Mouse (Mus musculus): ENCODE measurements around the gene Exosc5. TPM values are rescaled to one million over a fixed set of nuclear protein-coding genes. Genes with fewer than 3 reads are reported as not detected.

Gene Exosc5
- polyA plus RNA-seq, 1 experiment from 2014 or later = 62.3 TPM

- Histone ChIP-seq H3K27me3 (replicated peaks; ENCODE audit: control insufficient read depth, insufficient read depth, low read length) (no peaks in the 10 kb centered on the region), H3K9ac (ENCODE audit: low read depth, low read length) (peak within 1 kb of the TSS; percentile 65), H3K4me2 (ENCODE audit: low read depth, low read length) (peak within 1 kb of the TSS; percentile 76), H3K27ac (replicated peaks; ENCODE audit: low read depth, low read length) (no peak within 1 kb of the TSS; the same call in 1 of the 2 replicates), H3K9me3 (ENCODE audit: control insufficient read depth, low read length) (no peaks in the 10 kb centered on the region), H3K4me1 (ENCODE audit: control insufficient read depth, insufficient read depth, low read length) (peaks cover 4% of the 10 kb centered on the region), H3K36me3 (ENCODE audit: control insufficient read depth, insufficient read depth, low read length) (peaks cover 20% of the 10 kb centered on the region; the same call in 1 of the 2 replicates), H3K4me3 (ENCODE audit: low read depth, low read length) (peak within 1 kb of the TSS; percentile 65)
- WGBS = under 1% methylated on average over 52 of the region's 53 CpGs
- ATAC-seq (ENCODE audit: low read depth) = peak; percentile 96
- DNase-seq (ENCODE audit: low spot score) = peak; percentile 97
These were observed 39.9 kb upstream of the Exosc5 start, which contains the start of gene Dmac2 for GRCm38 (mm10) chr7:25618865-25619721. TSS of gene Dmac2 (plus strand) at chr7:25619414.

DNA sequence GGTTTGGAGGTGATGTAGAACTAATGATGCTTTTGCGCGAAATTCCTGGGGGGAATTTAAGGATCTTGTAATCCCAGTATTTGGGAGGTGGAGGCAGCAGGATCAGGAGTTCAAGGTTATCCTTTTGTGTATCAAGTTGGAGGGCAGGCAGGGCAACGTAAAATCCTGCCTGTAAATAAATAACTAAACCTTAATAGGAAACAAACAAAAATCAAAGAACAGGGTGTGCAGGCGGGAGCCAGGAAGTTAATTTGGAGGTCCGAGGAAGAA lies 39.3 kb upstream of the Exosc5 start:
- Histone ChIP-seq H3K9me3 (ENCODE audit: control insufficient read depth, low read length) (no peaks in the 10 kb centered on the region), H3K4me1 (ENCODE audit: control insufficient read depth, insufficient read depth, low read length) (peaks cover 4% of the 10 kb centered on the region), H3K4me3 (ENCODE audit: low read depth, low read length) (peak overlapping the region; percentile 65), H3K27ac (replicated peaks; ENCODE audit: low read depth, low read length) (no peak overlapping the region; the same call in 1 of the 2 replicates), H3K27me3 (replicated peaks; ENCODE audit: control insufficient read depth, insufficient read depth, low read length) (no peaks in the 10 kb centered on the region), H3K36me3 (ENCODE audit: control insufficient read depth, insufficient read depth, low read length) (peaks cover 25% of the 10 kb centered on the region; the same call in 1 of the 2 replicates), H3K4me2 (ENCODE audit: low read depth, low read length) (peak overlapping the region; percentile 76), H3K9ac (ENCODE audit: low read depth, low read length) (peak overlapping the region; percentile 65)
- no peak for ATAC-seq (ENCODE audit: low read depth)
- DNase-seq (ENCODE audit: low spot score) = no peak
- 22% methylated on average over 5 of the region's 5 CpGs for WGBS

- no peak overlapping the region for H3K9ac ChIP-seq (ENCODE audit: low read depth, low read length)
- H3K4me2 ChIP-seq (ENCODE audit: low read depth, low read length) = peak overlapping the region; percentile 76
- no peaks in the 10 kb centered on the region for H3K9me3 ChIP-seq (ENCODE audit: control insufficient read depth, low read length)
- peaks cover 29% of the 10 kb centered on the region; the same call in 1 of the 2 replicates for H3K36me3 ChIP-seq (ENCODE audit: control insufficient read depth, insufficient read depth, low read length)
- WGBS = 88% methylated on average over 5 of the region's 5 CpGs
- no peak for ATAC-seq (ENCODE audit: low read depth)
- no peak for DNase-seq (ENCODE audit: low spot score)
- peak overlapping the region; percentile 65 for H3K4me3 ChIP-seq (ENCODE audit: low read depth, low read length)
- no peak overlapping the region for H3K27ac ChIP-seq (replicated peaks; ENCODE audit: low read depth, low read length)
- H3K27me3 ChIP-seq (replicated peaks; ENCODE audit: control insufficient read depth, insufficient read depth, low read length) = no peaks in the 10 kb centered on the region
- H3K4me1 ChIP-seq (ENCODE audit: control insufficient read depth, insufficient read depth, low read length) = peaks cover 4% of the 10 kb centered on the region
These were observed 38.9 kb upstream of the Exosc5 start for GRCm38 (mm10) chr7:25620101-25620500.

GRCm38 (mm10) chr7:25620751-25621150 lies 38.2 kb upstream of the Exosc5 start:
- no peak overlapping the region for H3K27ac ChIP-seq (replicated peaks; ENCODE audit: low read depth, low read length)
- no peak overlapping the region for H3K4me2 ChIP-seq (ENCODE audit: low read depth, low read length)
- H3K27me3 ChIP-seq (replicated peaks; ENCODE audit: control insufficient read depth, insufficient read depth, low read length) = no peaks in the 10 kb centered on the region
- peaks cover 4% of the 10 kb centered on the region for H3K4me1 ChIP-seq (ENCODE audit: control insufficient read depth, insufficient read depth, low read length)
- WGBS = 88% methylated on average over 11 of the region's 11 CpGs
- ATAC-seq (ENCODE audit: low read depth) = no peak
- no peak for DNase-seq (ENCODE audit: low spot score)
- H3K9me3 ChIP-seq (ENCODE audit: control insufficient read depth, low read length) = no peaks in the 10 kb centered on the region
- no peak overlapping the region for H3K4me3 ChIP-seq (ENCODE audit: low read depth, low read length)
- H3K9ac ChIP-seq (ENCODE audit: low read depth, low read length) = no peak overlapping the region
- H3K36me3 ChIP-seq (ENCODE audit: control insufficient read depth, insufficient read depth, low read length) = peaks cover 33% of the 10 kb centered on the region; the same call in 1 of the 2 replicates

- ATAC-seq (ENCODE audit: low read depth) (no peak), DNase-seq (ENCODE audit: low spot score) (no peak)
- H3K9ac ChIP-seq (ENCODE audit: low read depth, low read length) = no peak overlapping the region
- no peaks in the 10 kb centered on the region for H3K27me3 ChIP-seq (replicated peaks; ENCODE audit: control insufficient read depth, insufficient read depth, low read length)
- no peaks in the 10 kb centered on the region for H3K9me3 ChIP-seq (ENCODE audit: control insufficient read depth, low read length)
- WGBS = 95% methylated on average over 11 of the region's 11 CpGs
- no peak overlapping the region for H3K4me2 ChIP-seq (ENCODE audit: low read depth, low read length)
- H3K36me3 ChIP-seq (ENCODE audit: control insufficient read depth, insufficient read depth, low read length) = peaks cover 35% of the 10 kb centered on the region; the same call in 1 of the 2 replicates
- H3K4me1 ChIP-seq (ENCODE audit: control insufficient read depth, insufficient read depth, low read length) = peaks cover 3% of the 10 kb centered on the region
- H3K27ac ChIP-seq (replicated peaks; ENCODE audit: low read depth, low read length) = no peak overlapping the region
- H3K4me3 ChIP-seq (ENCODE audit: low read depth, low read length) = no peak overlapping the region
These were observed 35.0 kb upstream of the Exosc5 start for GRCm38 (mm10) chr7:25623857-25624370.

- peaks cover 43% of the 10 kb centered on the region; the same call in 1 of the 2 replicates for H3K36me3 ChIP-seq (ENCODE audit: control insufficient read depth, insufficient read depth, low read length)
- DNase-seq (ENCODE audit: low spot score) = peak; percentile 61
- WGBS = 62% methylated on average over 5 of the region's 5 CpGs
- ATAC-seq (ENCODE audit: low read depth) = no peak
- H3K27ac ChIP-seq (replicated peaks; ENCODE audit: low read depth, low read length) = no peak overlapping the region
- no peak overlapping the region for H3K9ac ChIP-seq (ENCODE audit: low read depth, low read length)
- H3K4me1 ChIP-seq (ENCODE audit: control insufficient read depth, insufficient read depth, low read length) = peaks cover 3% of the 10 kb centered on the region
- H3K9me3 ChIP-seq (ENCODE audit: control insufficient read depth, low read length) = no peaks in the 10 kb centered on the region
- no peaks in the 10 kb centered on the region for H3K27me3 ChIP-seq (replicated peaks; ENCODE audit: control insufficient read depth, insufficient read depth, low read length)
- no peak overlapping the region for H3K4me2 ChIP-seq (ENCODE audit: low read depth, low read length)
- no peak overlapping the region for H3K4me3 ChIP-seq (ENCODE audit: low read depth, low read length)
These were observed 34.1 kb upstream of the Exosc5 start for GRCm38 (mm10) chr7:25624851-25625250.

- WGBS = 79% methylated on average over 10 of the region's 10 CpGs
- Histone ChIP-seq H3K9me3 (ENCODE audit: control insufficient read depth, low read length) (no peaks in the 10 kb centered on the region), H3K9ac (ENCODE audit: low read depth, low read length) (no peak overlapping the region), H3K4me1 (ENCODE audit: control insufficient read depth, insufficient read depth, low read length) (peaks cover 3% of the 10 kb centered on the region; the same call in 1 of the 2 replicates), H3K27me3 (replicated peaks; ENCODE audit: control insufficient read depth, insufficient read depth, low read length) (no peaks in the 10 kb centered on the region), H3K27ac (replicated peaks; ENCODE audit: low read depth, low read length) (no peak overlapping the region), H3K36me3 (ENCODE audit: control insufficient read depth, insufficient read depth, low read length) (peaks cover 52% of the 10 kb centered on the region; the same call in 1 of the 2 replicates), H3K4me3 (ENCODE audit: low read depth, low read length) (no peak overlapping the region), H3K4me2 (ENCODE audit: low read depth, low read length) (no peak overlapping the region)
- ATAC-seq (ENCODE audit: low read depth) = no peak
- DNase-seq (ENCODE audit: low spot score) = no peak
These were observed 33.2 kb upstream of the Exosc5 start for GRCm38 (mm10) chr7:25625594-25626250.

GRCm38 (mm10) chr7:25626509-25627430 lies 32.2 kb upstream of the Exosc5 start, which contains the start of gene B3gnt8:
TSS of gene B3gnt8 (plus strand) at chr7:25626654.
- DNase-seq (ENCODE audit: low spot score) (peak; percentile 54), ATAC-seq (ENCODE audit: low read depth) (peak; percentile 32; the same call in 1 of the 2 replicates)
- Histone ChIP-seq H3K27ac (replicated peaks; ENCODE audit: low read depth, low read length) (peak within 1 kb of the TSS; percentile 52), H3K4me1 (ENCODE audit: control insufficient read depth, insufficient read depth, low read length) (peaks cover 3% of the 10 kb centered on the region; the same call in 1 of the 2 replicates), H3K9me3 (ENCODE audit: control insufficient read depth, low read length) (no peaks in the 10 kb centered on the region), H3K4me2 (ENCODE audit: low read depth, low read length) (peak within 1 kb of the TSS; percentile 70), H3K36me3 (ENCODE audit: control insufficient read depth, insufficient read depth, low read length) (peaks cover 58% of the 10 kb centered on the region), H3K4me3 (ENCODE audit: low read depth, low read length) (peak within 1 kb of the TSS; percentile 41), H3K27me3 (replicated peaks; ENCODE audit: control insufficient read depth, insufficient read depth, low read length) (no peaks in the 10 kb centered on the region), H3K9ac (ENCODE audit: low read depth, low read length) (peak within 1 kb of the TSS; percentile 59)
- WGBS = 20% methylated on average over 27 of the region's 29 CpGs
